Mouse (Mus musculus): Measurements from ENCODE around the gene Fbxo31.

- TF ChIP-seq POLR2A (IDR thresholded peaks at IDR 0.05; ENCODE audit: extremely low read depth, insufficient read depth, low read length) (no peak), CTCF (IDR thresholded peaks at IDR 0.05; ENCODE audit: extremely low read depth, insufficient read depth, low read length) (peak; percentile 40)
These were observed 29.1 kb upstream of the Fbxo31 start for GRCm38 (mm10) chr8:121607661-121608060.
